Mouse (Mus musculus): ENCODE measurements around the gene Cdk5r2.

GRCm38 (mm10) chr1:74843090-74843489 is 11.6 kb upstream of the Cdk5r2 start:
- TF ChIP-seq CTCF (IDR thresholded peaks at IDR 0.05; ENCODE audit: low read depth, low read length) (no peak), POLR2A (IDR thresholded peaks at IDR 0.05; ENCODE audit: insufficient read depth, low read length) (no peak)
